Mouse (Mus musculus): ENCODE data around the gene Gatb.
"Not testable (repeated sequence)": the region's sequence is repeated elsewhere in the genome, so short reads cannot be mapped to it uniquely, and the experiment has no call there.

The Gatb gene

DNA sequence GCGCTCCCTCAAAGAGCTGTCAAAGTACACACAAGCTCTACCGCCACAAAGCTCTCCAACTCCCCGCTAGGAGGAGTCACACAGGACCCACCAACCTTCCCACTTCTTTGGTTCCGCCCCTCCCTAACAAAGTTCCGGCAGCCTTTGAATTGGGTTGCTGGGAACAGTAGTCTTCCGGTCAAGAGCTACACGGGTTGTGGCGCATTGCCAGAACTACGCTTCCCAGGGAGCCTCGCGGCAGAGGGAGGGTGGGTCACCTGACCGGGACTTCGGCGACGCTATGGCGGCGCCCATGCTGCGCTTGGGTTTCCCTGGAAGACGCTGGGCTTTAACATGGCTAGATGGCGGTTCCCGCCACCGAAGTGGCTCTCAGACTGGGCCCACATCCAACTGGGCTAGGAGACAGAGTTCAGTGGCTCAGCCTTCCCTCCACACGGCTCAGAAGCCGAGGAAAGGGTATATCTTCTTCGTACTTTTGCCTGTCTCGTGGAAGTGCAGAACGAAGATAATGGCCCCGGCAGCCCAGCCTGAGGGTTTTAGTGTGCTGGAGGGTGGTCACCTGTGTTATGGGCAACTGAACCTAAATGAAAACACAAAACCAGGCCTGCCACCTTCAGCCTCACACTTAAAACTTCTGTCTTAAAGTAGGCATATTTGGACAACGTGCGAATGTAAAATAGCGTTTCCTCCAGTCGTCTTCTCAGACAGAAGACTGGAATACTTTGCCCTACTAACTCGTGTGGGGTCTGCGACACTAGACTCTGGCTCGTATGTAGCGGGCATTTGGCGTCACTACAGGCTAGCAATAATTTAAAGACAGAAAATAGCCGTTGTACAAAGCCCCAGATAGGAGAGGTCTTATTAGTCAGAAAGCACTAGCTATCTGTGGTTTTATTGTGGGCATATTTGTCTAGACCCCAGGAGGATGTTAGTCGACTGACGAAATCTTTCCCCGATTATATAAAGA, at the start of gene Gatb:
Gene Gatb, plus strand, starts transcription at position 256 of the 967 bp plus-strand sequence.
- DNase-seq (ENCODE audit: low spot score): peak; percentile 98

DNA sequence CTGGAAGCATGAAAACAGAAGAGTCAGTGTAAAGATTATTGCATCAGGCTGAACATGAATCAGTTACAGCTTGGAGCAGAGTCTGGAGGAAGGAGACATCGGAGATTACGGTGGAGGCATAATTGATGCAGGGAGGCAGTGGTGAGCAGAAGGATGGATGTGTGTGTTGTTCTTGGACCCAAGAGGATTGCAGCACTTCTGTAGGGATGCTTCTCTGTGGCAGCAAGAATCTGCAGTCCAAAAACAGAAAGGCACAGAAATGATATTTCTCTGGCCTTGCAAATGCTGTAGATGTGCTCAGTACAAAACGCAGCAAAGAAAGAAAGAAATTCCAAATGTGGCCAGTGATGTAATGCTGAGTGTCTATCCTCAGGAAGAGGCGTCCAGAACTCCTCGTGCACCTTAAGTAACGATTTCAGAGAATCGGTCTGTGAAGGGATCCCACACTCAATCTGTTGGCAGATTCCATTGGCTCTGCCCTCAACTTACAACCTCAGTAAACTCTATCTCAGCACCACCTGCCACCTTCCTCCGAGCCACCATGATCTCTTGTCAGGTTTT, 43.2 kb upstream of the Gatb start:
- peak; percentile 51 for DNase-seq (ENCODE audit: low spot score)

DNA sequence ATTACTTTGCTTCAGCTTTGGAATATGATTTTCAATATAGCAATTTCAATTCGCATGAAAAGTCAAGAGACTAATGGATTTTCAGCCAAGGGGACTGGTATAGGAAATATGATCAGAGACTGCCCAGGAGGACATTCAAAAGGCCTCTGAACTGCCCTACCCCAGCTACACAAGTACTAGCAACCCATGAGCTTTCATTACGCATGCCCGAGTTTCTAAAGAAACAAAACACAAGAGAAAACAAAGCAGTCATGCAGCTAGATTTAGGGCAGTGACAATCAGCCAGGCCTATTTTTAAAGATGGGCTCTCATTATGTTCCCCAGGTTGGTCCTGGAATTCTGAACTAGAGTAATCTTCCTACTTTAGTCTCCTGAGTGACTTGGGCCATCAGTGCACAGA, 41.5 kb upstream of the Gatb start:
- DNase-seq (ENCODE audit: low spot score): no peak

DNA sequence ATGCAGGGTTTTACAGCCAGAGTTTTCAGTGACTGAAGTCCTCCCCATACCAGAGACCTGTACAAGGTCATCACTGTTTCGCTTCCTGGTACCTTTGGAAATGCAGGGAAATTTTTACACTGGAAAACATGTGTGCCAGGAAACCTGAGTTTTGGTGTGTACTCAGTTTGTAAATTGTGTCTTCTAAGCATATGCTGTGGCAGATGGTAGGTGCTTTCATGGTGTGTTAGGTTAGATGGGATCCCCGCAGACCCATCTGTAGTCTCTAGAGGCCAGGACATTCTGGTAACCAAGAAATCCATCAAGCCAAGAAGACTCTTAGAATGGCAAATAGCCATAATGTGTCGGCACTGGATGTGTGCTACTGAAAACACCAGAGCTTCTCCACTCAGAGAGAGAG, 38.9 kb upstream of the Gatb start:
- no peak for DNase-seq (ENCODE audit: low spot score)

DNA sequence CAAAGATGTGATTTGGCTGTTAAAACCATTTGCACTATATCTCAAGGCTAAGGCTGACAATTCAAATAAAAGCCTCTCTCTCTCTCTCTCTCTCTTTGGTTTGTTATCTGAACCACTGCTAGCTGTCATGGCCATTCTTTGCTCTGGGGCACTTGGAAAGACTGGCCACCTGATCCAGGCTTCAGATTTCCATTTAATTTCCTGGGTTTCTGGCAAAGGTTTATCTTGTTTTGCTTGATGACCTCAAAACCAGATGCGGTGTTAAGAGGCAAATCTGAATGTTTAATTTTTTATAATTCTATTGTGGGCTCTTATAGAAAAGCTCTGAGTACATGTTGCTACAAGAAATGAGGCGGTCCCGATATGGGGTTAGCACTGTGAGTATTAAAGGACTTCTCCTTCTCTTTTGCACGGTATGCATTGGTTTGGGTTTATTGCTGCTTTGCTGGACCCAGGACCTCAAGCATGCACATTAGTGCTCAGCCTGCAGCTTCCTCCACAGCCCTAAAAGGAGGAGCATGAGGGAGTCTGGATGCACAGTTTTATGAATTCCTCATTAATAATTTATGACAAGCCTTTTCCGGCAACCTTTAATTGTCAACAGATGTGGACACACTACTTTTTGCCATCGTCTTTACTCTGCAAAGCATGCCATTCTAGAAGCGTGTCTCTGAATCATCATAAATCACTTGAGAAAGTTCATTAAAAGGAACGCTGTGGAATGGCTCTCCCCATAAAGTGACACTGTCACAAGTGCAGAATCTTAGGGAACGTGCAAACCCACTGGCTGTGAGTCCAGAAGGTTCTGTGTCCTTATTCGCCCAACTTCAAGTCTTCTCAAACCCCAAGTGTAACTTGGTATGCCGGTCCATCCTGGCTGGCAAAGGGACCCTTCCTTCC, 38.0 kb upstream of the Gatb start:
- DNase-seq (ENCODE audit: low spot score): no peak

DNA sequence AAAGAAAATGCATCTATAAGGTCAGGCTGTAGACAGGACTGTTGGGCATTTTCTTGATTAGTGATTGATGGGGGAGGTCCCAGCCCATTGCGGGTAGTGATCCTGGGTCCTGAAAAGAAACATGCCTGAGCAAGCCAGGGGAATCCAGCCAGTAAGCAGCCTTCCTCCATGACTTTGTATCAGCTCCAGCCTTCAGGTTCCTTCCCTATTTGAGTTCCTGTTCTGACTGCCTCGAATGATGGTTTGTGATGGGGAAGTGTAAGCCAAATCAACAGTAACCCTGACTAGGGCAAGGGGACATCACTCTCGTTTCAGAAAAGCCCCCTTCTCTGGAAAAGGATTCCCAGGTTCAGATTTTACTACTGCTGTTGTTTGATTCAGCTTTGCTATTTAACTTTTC, 31.2 kb upstream of the Gatb start:
- DNase-seq (ENCODE audit: low spot score): no peak

DNA sequence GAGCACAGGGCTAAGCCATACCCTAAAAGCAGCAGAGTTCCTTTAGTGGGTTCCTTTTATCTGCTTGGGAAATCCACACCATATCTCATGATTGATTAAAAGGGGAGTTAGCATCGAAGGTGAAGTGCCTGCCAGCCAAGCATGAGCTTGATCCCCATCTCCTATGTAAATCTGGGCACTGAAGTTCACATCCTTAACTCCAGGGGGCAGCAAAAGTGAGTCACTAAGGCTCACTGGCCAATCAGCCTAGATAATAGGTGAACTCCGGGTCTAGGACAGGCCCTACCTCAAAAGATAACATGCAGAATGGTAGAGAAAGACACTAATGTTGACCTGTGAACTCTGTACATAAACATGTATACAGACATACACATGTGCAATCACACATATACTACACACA, 30.3 kb upstream of the Gatb start:
- no peak for DNase-seq (ENCODE audit: low spot score)

DNA sequence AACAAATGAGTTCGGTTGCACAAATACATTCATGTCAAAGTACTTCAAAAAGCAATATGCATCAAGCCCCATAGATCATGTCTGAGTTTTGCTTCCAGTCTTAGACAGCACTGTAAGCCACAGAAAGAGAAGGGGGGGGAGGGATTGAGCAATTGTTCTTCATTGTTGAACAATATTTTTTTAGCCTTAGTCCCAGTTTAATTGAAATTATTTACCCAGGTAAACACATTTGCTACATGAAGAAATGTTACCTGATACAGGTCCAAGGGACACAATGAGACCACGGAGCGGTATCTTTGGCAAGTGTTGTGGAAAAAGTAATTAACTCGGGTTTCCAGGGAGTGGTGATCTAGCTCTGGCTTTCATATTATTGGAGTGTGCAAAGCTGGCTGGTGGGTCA, 23.6 kb upstream of the Gatb start:
- DNase-seq (ENCODE audit: low spot score): no peak

DNA sequence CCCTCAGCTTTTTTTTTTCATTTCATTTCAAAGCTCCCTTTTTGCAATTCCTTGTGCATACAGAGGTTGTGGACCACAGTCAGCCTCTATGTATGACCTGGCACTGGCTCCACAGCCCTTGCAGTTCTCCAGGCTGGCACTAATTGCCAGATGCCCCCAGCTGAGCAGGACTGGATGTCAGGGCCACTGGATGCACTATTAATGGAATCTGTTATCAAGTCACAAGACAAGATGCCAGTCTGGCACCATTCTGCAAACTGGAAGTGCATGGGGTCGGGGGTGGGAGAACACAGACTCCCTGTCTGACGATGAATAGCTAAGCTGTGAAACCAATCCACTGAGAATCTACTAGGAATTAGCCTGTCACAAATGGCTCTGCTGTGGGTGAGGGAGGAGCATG, 22.6 kb upstream of the Gatb start:
- no peak for DNase-seq (ENCODE audit: low spot score)

DNA sequence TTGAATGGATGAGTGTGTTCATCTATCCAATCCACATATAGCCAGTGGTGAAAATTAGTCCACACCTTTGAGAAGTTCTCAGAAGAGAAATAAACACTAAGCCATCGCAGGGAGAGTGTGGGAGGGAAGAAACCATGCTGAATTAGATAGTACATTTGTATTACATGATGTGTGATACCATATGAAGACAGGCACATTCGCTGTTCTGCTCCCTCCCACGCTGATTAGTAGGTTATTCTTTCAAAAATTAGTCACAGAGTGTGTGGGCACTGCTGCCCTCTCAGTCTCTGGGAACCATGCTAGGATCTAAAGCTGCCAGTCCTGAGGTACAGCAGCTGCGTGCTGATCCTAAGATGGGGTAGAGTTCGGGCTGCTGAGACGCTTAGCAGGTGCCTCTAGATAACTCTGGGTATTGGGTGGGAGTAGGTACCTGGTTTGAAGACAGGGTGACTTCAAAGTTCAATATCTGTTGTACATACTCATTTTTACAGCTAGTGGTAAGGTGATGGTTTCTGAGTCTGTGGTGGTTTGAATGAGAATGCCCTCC, 20.1 kb upstream of the Gatb start:
- peak; percentile 46 for DNase-seq (ENCODE audit: low spot score)

DNA sequence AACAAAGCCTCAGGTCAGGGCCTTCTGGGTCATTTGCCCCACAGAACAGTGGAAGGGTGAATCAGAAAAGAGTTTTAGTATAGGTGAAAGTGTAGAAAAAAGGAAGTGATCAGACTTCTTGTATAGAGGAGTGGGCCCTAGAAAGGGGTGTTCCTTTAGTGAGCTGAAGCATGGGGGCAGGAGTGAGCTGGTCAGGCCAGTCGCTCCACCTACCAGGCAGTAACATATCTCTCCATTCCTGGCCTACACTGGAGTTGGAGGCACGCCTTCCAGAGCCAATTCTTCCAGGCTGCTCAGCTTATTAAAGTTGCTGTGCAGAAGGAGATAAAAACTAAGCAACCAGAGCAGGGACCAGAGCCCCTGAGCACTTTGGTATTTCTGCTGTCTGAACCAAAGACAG, 9.3 kb upstream of the Gatb start:
- DNase-seq (ENCODE audit: low spot score): no peak

DNA sequence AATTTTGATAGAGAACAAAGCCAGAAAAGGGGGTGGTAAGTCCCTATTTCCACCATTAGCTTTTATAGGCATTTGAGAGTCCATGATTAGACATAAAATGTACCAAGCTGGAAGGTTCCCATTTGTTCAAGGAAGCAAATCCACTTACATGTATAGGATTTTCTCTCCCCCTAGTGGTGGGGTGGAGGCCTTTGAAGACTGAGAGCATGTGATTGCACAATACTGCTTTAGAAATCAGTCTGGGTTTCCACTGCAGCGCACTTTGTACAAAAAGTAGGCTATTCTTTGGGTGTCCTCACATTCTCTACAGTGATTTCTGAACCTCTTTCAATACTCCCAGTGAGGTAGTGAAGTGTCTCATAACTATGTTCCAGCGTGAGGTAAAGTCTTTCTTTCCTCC, 2.6 kb upstream of the Gatb start:
- peak; percentile 82 for DNase-seq (ENCODE audit: low spot score)

DNA sequence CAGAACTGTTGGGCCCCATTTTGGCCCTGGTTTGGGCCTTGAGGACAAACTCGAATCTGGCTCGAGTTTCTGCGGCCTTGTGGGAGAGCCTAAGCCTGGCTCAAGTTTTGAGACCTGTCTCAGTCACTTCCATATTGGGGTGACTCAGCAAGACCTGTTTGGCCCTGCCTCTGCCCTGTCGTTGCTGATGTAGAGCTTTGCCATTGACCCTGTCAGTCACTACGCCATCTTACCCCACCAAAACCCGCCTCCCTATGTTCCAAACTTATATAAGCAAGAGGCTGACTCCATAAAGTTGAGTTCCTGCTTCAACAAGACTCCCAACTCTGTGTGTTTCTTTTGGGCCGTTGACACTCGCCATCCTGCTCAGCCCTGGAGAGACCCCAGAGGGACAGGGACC, 1.4 kb upstream of the Gatb start:
- DNase-seq (ENCODE audit: low spot score): not testable (repeated sequence)

DNA sequence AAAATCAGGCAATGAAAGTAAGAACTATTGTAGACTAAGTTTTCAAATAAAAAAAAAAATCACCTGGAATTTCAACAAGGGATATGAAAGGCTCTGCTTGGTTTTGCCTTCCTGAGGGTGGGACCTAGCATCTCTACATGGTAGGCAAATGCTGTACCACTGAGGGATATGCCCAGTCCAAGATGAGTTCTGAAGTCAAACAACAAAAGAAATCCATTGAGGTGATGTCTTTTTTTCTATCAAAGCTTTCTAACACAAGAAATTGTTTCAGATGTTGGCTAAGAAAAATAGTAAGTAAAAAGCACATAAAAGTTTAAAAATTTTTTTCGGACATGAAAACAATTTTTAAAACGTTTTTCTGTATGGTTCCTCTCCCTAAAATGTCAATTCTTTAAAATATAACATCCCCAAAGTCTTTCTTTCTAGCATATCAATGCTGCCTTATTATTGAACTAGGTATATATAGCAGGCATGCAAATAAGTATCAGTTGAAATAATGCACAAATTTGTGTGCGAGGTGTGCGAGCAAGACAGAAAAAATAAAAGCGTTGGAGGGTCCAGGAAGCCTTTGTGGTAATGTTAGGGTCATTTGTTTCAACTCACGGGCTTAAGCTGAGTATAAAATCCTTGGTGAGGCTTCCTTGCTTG, 579 bp upstream of the Gatb start:
- no peak for DNase-seq (ENCODE audit: low spot score)

DNA sequence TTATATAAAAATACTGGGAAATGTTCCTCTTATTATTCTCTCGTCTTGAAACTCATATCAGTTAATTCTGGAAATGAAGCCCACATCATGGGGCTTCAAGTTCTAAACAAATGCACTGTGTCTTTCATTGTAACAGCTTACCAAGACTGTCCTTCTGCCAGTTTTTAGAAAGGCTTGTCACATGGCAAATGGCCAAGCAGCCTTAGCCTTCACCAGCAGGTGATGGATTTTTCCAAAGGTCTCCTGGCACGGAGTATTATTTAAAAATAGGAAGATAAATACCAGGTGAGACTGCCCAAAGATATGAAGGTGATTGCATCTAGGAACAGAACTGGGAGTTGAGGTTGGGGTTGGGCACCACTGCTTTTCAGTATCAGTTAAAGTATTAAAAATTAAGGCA, 8.8 kb downstream of the Gatb start:
- DNase-seq (ENCODE audit: low spot score): no peak

DNA sequence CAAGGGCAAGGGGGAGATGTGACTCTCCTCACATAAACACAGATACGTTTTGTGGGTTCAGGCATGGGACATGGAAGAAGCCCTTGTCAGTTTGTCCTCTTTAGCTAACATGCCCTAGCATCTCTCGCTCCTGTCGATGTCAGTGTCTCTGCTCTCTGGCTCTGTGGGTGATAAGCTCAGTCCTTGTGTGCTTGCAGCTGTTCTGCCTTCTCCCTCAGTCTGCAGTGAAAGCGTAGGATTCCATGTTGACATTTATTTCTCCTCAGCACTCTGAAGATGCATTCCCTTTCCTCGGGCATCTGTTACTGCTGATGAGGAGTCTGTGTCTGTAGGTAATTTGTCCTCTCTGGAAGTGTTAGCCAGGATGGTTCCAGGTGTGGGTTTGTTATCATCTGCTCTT, 9.3 kb downstream of the Gatb start:
- DNase-seq (ENCODE audit: low spot score): no peak

DNA sequence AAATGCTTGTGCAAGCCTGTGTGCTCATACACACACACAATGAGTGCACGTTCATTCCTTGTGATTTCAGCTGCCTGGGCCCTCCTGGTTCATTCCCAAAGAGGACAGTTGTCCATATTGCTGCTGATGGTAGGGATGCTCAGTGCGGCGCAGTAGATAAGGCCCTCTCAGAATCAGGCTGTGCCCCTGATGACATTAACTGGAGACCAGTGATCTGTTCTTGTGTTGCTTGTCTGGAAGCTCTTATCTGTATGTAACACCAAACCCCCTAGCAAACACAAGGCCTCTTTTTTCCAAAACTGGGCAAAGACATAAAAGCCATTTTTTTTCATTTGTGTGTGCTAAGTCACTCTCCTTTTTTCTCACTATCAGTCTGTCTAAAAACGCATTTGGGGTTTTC, 11.0 kb downstream of the Gatb start:
- DNase-seq (ENCODE audit: low spot score): no peak

DNA sequence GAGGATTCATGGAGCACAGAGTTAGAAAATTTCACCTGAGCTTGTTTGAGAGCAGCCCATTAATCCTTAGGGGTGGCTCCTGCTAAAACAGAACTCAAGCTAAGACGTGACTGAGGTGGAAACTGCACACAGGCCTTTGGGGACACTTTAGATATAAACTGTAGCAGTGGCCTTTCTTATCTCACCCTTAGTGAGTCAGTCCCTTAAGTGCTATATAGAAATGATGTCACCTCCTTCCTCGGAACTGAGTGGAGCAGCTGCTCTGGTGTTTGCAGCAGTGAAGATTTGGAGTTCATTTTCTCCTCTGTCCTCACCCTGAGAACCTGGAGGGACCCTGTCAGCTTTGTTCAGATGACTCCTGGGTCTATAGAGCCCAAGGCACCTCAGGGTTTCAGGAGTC, 14.8 kb downstream of the Gatb start:
- DNase-seq (ENCODE audit: low spot score): no peak

DNA sequence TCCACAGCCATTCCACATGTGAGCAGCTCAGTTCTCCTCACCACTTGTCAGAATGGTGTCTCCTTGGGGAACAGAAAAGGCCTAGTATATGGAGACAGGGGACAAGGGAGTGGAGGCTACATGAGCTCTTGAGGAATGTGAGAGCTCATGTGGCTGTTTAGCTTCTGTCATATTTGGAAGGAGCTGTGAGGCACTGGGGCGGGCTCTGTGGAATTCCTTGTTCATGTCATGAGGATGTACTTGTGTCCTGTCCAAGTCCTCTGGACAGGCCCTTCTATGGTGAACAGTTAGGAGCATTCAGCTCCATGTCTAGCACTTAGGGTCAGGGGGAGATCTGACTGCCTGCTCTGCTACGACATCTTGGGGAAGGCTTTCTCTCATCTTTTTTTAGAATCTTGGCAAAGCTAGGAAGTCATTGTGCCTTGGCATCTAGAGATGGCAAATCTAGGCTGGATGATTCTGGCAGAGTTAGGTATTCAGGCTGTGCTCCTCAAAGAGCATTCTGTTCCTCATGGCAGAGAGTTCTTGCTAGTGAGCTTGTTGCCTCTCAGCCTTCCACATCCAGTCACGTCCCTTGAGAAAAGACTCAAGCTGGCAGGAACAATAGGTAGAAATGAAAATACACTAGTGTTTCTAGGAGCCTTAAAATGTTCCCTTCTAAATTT, 16.3 kb downstream of the Gatb start:
- no peak for DNase-seq (ENCODE audit: low spot score)

DNA sequence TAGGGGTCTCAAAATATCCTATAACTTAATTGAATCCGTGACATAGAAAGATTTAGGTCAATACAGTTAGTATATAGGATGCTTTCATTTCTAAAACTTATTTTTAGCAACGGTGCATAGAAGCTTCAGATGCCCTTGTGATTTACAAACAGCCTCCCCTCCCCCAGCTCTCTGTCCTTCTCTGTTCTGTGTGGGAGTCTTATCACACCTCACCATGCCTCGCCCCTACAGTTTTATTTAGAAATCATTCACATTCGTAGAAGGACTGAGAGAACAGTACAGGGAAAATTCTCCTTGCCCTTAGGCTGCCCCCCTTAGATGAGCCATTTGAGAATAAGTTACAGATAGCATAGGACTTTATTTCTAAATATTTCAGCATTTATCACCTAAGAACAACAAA, 18.1 kb downstream of the Gatb start:
- no peak for DNase-seq (ENCODE audit: low spot score)

DNA sequence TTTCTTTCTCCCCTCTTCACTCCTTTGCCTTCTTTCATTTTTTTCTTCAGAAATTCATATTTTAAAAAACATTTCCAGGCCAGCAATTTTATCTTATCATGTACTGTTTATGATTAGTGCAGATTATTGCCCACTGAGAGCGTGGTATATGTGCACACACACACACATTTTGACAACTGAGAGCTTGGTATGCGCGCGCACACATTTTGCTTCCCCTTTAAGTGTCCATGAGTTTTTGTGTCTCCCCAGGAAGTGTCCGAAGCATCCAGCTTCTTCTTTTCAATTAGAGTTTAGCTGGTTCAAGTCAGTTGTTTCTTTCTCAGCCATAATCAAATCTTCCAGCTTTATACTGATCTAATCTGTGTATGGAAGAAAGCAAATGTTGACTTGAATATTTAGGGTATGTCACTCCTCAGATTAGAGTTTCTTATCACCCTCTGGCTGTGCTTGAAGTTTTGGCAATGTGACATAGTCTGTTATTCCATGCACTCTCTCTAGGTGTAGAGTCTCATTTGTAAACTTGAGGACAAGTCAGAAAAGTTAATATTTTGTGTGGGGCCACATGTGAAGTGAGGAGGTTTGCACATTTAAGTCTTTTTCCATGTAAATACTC, 18.8 kb downstream of the Gatb start:
- no peak for DNase-seq (ENCODE audit: low spot score)

Measured in left cerebral cortex, adult 11 months (tissue).